Mouse (Mus musculus) cerebral cortex, adult 2 months (tissue): ENCODE data around the gene Lrrc4.

Experiments
- WGBS: fragments of 180-500 bp; shearing (Covaris S2); methylation state at CpG from one replicate; pipeline ENCODE4 v1.1.7; 2018; 5-methylcytosine and 5-hydroxymethylcytosine counted together

Lrrc4 gene

DNA sequence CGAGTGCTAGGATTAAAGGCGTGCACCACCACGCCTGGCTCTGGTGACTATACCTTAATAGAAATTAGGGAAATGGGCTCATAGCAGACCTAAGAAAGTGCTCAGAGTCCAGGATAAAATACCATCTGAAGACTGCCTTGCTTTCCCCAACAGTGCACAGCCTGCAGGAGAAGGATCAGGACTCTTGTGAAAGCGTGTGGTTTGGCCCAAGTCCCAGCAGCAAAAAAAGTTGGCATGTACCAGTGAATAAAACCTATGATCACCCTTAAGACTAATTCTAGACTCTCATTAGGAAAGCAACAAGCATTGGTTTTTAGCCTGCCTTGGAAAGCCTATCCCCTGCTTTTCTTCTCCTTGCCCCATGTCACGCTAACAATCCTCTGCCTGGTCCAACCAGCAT, 7.7 kb downstream of the Lrrc4 start:
- WGBS = 78% methylated on average over 5 of the region's 5 CpGs

DNA sequence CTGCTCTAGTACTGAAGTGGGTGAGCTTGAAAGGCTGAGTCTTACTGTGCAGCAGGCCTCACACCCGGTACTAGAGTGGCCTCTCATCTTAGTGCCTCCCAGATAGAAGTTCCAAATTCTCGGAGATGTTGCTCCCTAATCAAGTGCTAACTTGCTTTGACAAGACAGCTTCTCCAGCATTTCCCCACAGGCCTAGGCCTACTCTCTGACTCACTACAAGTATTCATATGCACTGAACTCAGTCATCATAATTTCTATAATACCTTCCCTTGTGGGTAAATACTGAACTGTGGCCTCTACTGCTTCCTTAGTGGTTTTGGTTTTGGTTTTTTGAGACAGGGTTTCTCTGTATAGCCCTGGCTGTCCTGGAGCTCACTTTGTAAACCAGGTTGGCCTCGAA, 8.2 kb downstream of the Lrrc4 start:
- 69% methylated on average over 3 of the region's 3 CpGs for WGBS

DNA sequence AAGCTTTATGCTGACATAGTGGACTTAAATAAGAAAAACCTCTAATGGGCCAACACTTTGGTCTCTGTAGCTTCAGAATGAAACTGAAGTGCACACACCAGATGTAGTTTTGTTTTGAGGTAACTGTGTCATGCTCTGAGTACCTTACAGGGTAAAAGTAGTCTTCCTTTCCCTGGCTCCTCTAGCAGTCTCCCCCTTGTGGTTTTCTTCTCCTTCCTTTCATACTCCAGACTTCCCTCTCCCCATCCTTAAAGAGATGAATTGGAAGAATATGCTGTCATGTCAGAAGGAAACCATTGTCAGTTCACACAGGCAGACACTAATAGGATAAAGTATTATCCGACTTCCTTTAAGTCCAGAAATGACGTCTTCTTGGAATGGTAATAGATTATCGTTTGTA, 9.3 kb downstream of the Lrrc4 start:
- 34% methylated on average over 3 of the region's 3 CpGs for WGBS

DNA sequence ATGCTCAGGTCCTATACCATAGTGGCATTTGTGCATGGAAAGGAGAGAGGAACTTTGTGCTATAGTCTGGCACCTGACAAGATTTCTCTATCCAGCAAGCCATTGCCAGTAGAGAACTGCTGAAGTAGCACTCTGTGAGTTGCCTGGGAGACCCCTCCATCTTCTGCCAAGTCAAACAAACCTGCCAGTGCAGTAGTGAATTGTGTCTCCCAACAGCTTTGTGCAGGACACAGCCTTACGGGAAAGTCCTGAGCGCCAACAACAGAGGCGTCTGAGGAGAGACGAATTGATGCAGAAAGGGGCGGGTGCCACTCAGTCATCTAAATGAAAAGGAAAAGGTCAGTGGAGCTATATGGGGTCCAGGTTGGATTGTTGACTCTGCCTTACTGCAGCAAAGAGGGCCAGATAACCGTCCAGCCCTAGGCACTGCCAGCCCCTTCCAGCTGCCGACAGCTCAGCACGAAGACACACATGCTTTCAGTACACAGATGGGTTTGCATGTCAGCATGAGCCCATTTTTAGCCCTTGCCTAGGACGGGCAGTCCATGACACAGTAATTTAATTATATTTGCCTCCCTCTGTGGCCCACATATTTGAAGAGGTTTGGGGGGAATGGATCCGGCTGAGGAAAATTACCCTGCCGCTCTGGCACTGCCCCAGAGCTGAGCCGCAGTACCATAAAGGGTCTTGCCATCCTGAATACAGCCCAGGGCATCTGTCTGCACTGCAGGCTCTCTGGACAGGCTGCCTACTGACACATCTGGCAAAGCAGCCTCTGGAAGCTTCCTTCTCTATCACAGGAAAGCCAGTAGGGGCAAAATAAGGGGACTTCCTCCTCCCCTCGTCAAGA, 11.8 kb downstream of the Lrrc4 start:
- 41% methylated on average over 13 of the region's 13 CpGs for WGBS

DNA sequence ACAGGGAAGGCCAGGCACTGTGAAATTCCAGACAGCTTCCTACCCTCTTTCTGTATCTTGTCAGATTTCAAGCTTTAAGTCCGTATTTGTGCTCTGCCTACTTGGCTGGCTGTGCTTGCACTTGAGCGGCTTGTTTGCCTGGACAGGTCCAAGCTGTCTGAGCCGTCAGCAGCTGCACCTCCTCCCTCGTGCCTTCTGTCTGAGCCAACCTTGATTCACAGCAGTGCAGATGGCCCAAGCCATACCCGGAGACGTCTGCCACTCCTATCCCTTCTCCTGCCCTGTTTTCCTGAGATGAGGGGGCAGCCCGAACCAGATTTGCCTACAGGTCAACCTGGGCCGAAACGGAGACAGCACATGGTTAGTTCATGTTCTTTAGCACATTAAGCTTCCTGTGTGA, 14.5 kb downstream of the Lrrc4 start:
- 49% methylated on average over 9 of the region's 9 CpGs for WGBS

DNA sequence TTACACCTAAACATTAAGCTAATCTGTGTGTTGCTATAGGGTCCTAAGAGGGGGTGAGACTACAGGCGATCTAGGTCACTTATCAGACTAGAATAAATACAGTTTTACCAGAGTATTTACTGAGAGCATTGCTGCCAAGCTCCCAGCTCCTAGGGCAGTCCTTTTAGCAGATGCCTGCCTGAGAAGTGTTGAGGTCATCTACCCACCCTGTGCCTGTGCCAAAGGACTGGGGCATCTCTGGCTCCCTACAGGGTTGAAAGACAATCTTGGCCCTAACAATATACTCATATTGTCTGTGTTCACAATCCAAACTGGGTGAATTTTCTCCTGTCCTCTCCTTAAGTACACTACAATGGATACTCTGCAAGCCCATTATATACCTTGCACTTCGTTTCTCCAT, 16.7 kb downstream of the Lrrc4 start:
- 70% methylated on average over 2 of the region's 2 CpGs for WGBS

DNA sequence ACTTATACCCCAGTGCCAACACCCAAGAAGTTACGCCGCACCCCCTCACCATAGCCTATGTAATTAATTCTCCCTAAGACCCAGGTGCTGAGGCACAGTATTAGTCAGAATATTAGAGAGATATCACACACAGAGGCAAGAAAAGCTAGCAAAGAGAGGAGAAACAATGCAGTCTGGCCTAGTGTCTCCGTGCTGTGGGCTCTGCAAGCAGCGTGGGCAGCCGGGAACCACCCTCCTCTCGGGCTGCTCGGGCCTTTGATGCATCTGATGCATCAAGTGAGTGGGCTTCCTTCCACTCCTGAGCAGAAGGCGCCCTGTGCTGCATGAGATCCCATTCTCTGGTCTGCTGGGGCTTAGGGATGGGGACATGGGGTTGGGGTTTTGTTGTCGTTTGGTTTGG, 18.5 kb downstream of the Lrrc4 start:
- 53% methylated on average over 9 of the region's 9 CpGs for WGBS

DNA sequence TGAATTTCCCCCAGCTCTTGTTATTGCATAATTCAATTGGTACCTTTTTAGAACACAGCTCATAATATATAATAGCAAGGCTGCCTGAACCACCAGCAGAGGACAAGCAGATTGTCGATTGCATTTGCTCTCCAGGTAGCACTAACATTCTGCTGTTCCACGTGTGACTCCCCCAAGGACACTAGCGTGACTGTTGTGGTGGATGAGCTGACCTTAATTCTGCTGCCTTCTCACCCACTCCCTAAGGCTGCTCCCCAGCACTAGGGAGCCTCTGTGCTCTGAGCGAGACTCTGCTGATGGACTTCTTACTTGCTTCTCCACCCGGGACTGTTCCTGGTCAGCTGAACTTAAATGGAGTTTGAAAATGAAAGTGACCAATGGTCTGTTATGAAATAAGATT, 26.8 kb downstream of the Lrrc4 start:
- WGBS = 64% methylated on average over 5 of the region's 5 CpGs

DNA sequence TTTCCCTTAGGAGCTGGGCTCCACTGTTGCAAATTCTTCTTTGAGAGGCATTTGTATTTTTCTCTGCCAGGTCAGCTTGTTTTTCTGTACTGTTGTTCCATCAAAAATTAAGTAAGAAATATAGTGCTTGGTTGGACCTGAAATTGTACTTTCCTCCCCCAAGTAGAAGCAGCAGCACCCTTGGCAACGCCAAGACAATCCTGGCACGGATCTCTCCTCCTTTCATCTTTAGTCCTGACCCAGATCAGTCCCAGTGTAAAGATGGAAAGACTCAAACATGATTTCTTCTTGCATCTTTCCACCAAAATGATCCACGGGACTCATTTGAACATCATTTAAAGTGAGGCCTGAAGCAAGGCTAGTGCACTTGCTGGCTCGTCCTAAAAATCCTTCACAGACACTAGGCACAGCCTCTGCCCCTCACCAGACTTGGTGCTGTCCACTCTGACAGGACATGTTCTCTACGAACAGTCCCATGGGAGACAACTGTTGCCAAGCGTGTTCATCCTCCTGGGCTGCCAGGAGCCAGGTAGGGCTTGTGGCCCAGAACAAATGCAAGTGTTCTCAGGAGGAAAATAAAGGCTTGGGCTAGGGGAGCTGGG, 27.8 kb downstream of the Lrrc4 start:
- WGBS = 58% methylated on average over 6 of the region's 6 CpGs

DNA sequence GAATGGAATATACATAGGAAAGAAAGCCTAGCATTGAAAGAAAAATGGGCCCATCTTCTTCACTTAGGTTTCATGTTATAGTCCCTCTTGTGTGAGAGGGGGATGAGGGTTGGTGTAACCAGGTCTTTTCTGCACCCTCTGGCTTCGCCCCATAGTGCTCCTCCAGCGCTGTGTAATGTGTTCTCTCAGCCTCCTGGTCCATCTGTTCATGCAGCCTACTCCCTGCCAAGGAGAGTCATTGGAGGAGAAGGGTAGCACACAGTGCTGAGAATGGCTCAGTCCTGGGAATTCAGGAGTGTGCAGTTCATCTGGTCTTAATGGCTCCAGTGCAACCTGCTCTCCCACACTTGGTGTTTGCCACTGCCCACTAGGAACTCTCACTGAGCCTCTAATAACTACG, 30.6 kb downstream of the Lrrc4 start:
- 56% methylated on average over 3 of the region's 3 CpGs for WGBS

DNA sequence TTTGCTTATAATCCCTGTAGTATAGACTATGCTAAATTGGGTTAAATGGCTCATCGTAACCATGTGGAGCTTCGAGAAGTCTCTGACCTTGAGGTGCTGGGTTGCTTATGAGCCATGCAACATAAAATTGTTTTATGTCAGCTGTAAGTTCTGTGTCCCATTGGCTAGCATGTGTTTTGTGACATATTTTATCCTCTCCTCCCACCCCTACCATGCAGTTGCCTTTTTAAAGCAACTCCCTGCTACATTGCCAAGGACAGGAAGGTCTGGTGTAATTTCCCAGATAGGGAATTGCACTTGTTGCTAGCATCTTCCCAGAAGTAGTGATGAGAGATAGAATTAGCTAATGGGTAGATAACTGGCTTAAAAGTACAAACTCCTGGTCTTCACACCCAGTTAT, 31.7 kb downstream of the Lrrc4 start:
- 67% methylated on average over 2 of the region's 2 CpGs for WGBS

DNA sequence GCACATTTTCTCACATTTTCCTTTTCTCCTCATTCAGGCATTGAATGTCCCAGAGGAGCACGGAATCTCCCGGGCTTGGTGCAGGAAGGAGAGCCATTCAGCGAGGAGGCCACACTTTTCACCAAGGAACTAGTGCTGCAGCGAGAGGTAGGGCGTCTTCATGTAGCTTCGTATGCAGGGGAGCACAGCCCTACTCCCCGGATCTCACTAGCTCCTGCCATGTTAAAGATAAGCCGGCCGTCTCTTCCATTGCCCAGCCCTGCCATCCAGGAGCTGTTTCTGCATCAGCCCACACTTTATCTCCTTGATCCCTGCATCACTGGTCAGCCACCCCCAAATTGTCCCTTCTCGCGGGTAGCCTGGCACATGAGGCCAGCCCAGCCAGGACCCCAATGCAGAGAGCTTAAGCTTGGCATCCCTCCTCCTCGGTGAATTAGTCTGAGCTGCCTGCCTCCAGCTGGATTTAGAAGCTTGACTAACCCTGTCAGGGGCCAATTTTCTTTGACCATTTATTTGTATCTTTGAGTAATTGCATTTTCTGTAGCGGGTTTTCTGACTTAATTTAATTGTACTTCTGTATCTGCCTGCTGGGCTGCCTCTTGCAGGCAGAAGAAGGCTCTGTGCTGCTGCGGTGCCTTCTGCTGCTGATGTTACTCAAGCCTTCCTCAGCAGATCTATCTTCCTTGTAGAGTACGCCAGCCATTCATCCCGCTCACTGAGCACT, 35.6 kb downstream of the Lrrc4 start:
- 71% methylated on average over 16 of the region's 16 CpGs for WGBS

DNA sequence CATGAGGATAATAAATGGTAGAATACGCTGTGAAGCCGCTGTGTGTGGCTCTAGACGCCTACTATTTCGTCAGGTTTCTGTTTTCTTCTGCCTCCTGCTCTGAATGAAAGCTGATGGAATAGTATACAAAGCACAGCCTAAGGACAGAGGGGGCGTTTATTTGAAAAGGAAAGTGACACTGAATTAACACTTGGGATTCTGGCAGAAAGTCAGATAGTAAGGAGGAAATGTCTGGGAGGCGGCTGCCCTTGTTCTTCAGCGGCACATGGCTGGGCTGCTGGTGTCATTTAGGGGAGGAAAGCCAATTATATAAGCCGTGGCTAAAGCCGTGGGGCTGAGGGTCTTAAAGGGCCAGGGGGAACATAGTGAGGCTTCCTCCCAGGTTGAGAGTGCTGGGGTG, 36.2 kb downstream of the Lrrc4 start:
- 44% methylated on average over 9 of the region's 9 CpGs for WGBS

DNA sequence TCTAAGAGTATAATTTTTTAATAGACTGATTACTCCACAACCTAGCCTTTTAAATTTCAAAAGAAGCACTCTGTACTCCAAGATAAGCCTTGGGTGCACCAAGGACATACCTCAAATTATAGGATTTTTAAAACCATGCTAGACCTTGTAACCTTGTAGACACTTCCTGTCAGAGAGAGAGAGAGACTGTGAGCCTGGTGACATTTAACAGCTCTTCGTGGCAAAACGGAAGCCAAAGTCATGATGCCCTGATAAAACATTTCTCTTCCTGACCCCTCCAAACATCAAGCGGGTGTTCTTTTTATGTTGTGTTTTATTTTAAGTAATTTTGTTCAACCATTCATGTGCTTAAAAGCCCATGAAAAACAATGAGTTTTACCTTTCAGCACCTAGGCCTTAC, 39.7 kb downstream of the Lrrc4 start:
- WGBS = 79% methylated on average over 3 of the region's 3 CpGs

DNA sequence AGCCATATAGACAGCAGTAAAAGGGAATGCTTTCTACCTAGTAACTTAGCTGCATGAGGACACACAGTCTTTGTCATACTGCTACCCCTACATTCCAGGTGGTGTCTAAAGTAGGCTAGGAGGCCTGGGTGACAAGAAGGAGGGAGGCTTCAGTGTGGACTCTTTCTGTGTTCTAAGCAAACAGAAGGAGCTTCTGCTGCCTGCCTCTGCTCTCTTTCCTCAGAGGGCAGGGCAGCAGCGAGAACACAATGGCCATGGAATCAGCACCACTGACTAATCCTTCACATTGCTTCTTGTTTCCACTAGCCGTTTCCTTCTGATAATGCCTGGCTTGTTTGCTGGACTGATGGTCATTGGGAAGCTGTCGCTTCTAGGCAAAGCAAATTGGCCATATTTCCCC, 40.4 kb downstream of the Lrrc4 start:
- WGBS = 64% methylated on average over 3 of the region's 3 CpGs

DNA sequence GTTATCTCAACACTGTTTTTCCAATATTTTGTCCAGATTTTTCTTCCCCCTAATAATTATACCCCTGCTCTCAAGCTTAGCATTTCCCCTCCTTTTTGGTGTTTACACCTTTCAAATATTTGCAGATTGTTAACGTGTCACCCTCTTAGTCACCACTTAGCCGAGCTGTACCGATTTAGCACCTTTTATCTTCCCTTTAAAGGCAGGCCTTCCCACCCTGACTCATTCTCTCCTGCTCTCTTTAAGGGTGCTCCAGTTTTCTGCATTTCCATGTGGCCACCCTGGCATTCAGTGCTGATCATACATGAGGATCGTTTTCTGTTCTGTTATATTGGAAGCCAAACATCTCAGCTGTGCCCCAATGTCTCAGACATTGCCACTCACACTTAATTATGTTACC, 41.9 kb downstream of the Lrrc4 start:
- 50% methylated on average over 4 of the region's 4 CpGs for WGBS

DNA sequence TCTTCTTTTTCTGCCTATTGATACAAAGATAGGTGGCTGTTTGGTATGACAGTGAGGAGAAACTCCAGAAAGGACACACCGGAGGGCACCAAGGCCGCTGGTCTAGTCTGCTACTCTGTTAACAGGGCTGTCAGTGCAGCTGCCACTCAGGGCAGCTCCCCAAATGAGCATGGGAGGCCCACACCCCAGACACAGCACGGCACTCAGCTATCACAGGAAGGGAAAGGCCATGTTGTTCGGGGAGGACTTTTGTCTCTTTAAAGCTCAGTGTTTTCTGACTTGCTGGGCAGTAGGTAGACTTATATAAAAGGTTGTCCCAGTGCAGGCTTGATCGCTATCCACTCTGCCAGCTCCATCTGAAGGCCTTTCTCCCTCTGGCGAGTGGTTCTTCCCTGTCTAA, 44.4 kb downstream of the Lrrc4 start:
- 75% methylated on average over 6 of the region's 6 CpGs for WGBS

DNA sequence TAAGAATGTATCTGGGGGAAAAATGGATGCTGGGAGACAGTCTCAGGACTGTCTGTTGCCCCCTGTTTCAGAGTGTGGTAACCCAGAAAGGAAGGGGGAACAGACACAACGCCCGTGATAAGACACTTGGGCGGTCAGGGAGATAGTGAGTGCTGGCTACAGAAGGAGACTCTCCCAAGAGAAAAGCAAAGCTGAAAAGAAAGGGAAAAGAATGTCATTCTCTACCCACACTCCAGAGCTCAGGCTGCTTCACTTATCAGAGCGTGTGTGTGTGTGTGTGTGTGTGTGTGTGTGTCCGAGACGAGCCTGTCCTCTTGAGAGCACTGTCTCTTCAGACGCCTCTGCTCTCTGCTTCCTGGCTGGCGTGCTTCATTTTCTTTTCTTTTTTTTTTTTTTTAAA, 45.8 kb downstream of the Lrrc4 start:
- WGBS = 60% methylated on average over 8 of the region's 8 CpGs

DNA sequence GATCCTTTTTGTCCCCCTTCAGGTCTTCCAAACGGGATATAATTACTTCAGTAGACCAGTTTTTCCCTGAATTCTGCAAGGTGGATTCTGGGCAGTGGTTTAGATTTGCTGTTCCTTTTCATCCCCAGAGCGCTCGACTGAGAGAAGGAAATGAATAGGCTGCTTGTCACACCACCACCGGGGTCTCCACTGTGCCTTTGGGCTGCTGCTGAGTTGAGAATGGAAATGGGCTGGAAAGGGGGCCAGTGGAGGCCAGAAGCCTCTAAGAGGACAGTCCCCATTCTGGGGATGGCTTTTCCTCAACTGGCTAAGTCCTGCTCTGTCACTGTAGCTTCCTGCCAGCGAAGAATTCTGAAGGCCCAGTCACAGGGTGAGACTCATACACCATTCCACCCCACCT, 47.6 kb downstream of the Lrrc4 start:
- 64% methylated on average over 5 of the region's 5 CpGs for WGBS

DNA sequence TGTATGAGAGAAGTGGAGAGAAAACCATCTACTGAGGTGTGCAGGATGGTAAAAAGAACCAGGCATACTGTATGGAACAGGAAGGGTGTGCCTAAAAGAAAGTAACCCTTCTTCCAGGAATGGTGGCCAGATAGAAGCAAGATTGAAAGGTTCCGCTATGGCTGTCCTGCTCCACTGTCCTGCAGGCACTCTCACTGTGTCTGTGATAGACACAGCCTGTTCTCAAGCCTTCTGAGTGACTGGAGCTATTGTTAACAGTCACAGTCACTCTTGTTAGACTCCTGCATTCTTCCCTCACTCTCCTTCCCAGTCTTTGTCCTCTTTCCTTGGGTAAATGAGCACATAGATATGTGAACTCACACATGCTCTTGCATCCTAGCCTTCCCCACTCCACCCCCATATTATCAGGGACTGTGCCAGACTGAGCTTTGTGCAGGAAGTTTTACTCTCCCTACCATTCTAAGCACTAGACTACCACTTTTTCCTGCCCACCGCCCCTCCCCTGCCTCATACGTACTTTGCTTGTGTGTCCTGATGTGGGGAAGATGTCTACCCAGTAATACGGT, 48.4 kb downstream of the Lrrc4 start:
- WGBS = 63% methylated on average over 4 of the region's 4 CpGs

DNA sequence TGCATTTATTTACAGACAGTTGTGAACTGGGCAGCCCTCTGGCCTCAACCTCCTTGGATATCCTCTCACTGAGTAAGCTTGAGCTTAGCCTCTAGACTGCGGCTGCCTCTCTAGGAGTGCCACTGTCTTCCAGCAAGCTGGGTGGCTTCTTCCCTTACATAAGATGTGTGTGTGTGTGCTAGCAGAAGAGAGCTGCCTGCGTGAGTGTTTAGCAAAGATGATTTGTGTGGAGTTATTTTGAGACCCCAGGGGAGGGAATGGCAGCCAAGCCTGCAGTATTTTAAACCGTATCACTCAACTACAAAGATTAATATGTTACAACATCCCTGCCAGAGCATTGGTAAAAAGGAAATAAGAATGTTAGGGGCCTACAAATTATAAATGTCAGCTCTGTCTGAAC, 49.9 kb downstream of the Lrrc4 start:
- WGBS = 41% methylated on average over 3 of the region's 3 CpGs

DNA sequence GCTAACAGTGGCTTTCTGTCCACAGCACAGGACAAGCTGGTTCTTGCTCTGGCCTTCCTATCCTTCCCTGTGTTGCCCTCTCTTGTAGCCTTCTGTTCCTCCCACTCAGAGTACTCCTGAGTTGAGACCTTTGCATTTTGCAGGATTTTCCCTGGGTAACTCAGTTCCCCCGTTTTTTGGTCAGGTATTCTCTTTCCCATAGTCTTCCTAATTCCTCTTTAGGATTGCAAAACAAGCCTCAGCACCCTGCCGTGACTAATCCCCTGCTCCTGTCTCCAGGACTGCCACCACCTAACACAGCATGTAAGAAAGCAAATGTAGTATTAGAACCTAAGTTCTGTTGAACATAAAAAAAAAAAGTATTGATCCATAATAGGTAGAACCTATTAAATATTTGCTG, 60.2 kb downstream of the Lrrc4 start:
- 61% methylated on average over 2 of the region's 2 CpGs for WGBS
